Mouse (Mus musculus) limb, embryonic 11.5 days (tissue): ENCODE measurements around the gene Wdfy4. TPM values are rescaled to one million over a fixed set of nuclear protein-coding genes. Genes with fewer than 3 reads are reported as not detected.

Experiments
- ATAC-seq: fragments of 200-750 bp; cut with Nextera tagmentation; 2 replicates; pipeline ENCODE4 v1.8.0; 2017; ENCODE audit warnings: low read depth; ENCODE audit not compliant: insufficient number of reproducible peaks, low FRiP score, low TSS enrichment
- DNase-seq: peaks from one replicate; pipeline ENCODE4 v3.0.0-alpha.2; 2015; ENCODE audit warnings: low spot score
- H3K27ac ChIP-seq: fragments of 300-500 bp; sonication (generic); replicated peaks from 2 replicates; pipeline ENCODE4 v1.5.1; 2014; ENCODE audit warnings: low read depth, mild to moderate bottlenecking, low read length
- H3K27me3 ChIP-seq: fragments of 300-500 bp; sonication (generic); 2 replicates; pipeline ENCODE4 v1.6.1; 2014; ENCODE audit warnings: mild to moderate bottlenecking, low read length, mixed read lengths; ENCODE audit not compliant: control insufficient read depth, insufficient read depth
- H3K36me3 ChIP-seq: fragments of 300-500 bp; sonication (generic); 2 replicates; pipeline ENCODE4 v1.6.1; 2014; ENCODE audit warnings: mild to moderate bottlenecking, low read length, moderate library complexity, mixed read lengths; ENCODE audit not compliant: control insufficient read depth, insufficient read depth
- H3K4me1 ChIP-seq: fragments of 300-500 bp; sonication (generic); 2 replicates; pipeline ENCODE4 v1.6.1; 2014; ENCODE audit warnings: low read length, mixed read lengths; ENCODE audit not compliant: control insufficient read depth, insufficient read depth
- H3K4me2 ChIP-seq: fragments of 300-500 bp; sonication (generic); 2 replicates; pipeline ENCODE4 v1.6.1; 2014; ENCODE audit warnings: low read depth, mild to moderate bottlenecking, moderate library complexity; ENCODE audit not compliant: severe bottlenecking
- H3K4me3 ChIP-seq: fragments of 300-500 bp; sonication (generic); 2 replicates; pipeline ENCODE4 v1.5.1; 2014; ENCODE audit warnings: low read depth, low read length
- H3K9ac ChIP-seq: fragments of 300-500 bp; sonication (generic); 2 replicates; pipeline ENCODE4 v1.6.1; 2014; ENCODE audit warnings: mild to moderate bottlenecking, low read length
- H3K9me3 ChIP-seq: fragments of 300-500 bp; sonication (generic); 2 replicates; pipeline ENCODE4 v1.6.1; 2016; ENCODE audit warnings: low read length; ENCODE audit not compliant: control insufficient read depth
- WGBS: fragments of 180-500 bp; shearing (Covaris S2); extraction: QIAGEN DNeasy Blood & Tissue Kit; methylation state at CpG from one replicate; pipeline ENCODE4 v1.1.7; 2014; 5-methylcytosine and 5-hydroxymethylcytosine counted together
- polyA plus RNA-seq: library from polyadenylated mRNA; unstranded; fragments of >200 nt; fragmentation: Nextera tagmentation; extraction: Ambion mirVana; gene quantifications from 2 replicates; pipeline ENCODE4 v1.2.1, GENCODE M21; 2014

Gene Wdfy4
- polyA plus RNA-seq, 1 experiment from 2014 or later: 0.24 TPM

DNA sequence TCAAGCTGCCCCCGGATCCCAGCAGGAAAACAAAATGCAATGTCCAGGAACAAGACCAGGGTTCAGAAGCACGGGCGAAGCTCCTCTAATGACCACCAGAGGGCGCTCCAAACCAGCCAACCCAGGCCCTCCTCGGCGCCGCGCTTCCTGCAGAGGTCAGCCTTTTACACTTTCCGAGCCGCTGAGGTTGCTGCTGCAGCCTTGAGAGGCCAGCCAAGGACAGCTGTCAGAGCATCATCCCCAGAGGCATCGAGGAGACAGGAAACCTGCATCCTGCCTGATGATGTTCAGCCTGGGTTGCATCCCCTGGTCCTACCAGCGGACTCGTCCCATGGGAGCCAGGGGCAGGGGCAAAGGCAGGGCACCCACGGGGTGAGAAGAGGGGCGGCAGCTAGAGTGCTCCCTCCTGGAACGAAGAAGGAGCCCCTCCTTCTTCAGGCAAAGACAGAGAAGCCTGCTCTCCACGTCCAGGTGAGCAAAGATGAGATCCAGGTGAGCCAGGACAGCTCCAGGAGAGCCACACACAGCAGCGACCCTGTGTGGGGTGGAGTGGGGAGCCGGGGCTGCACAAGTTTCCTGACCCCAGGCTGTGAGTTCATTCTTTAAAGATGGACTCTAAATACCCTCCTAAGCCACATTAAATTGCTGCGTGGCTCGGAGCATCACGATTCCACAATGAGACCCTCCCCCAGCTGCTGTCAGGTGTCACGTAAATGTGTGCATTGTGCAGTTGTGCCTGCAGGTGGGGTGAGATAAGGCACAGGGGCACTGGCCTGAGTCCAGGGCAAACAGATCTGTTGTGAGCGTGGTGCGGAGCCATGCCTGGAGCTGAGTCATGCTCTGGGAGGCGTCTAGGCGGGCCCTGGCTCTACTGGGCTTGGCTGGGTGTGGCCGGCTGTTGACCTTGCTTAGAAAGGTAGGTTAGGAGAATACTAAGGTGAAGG lies 28.8 kb upstream of the Wdfy4 start, which contains the start of gene Arhgap22:
Gene Arhgap22 (plus strand): TSS at position 204 of the 944 bp plus-strand sequence.
- H3K9ac ChIP-seq: no peak within 1 kb of the TSS

DNA sequence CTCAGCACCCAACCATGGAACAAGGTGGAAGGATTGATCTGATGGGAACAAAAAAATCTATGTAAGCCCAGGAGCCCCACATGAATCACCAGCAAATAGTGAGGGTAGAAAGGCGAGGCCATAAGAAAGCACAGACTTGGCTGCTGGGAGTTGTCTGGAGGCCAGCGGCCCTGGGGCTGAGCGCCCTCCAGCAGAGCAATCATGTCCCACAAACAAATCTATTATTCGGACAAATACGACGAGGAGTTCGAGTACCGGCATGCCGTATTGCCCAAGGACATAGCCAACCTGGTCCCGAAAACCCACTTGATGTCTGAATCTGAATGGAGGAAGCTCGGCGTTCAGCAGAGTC lies 27.6 kb upstream of the Wdfy4 start:
- DNase-seq (no peak), ATAC-seq (no peak)
- H3K27ac ChIP-seq: no peak overlapping the region
- WGBS: 81% methylated on average over 12 of the region's 12 CpGs
- H3K27me3 ChIP-seq: no peaks in the 10 kb centered on the region
- H3K36me3 ChIP-seq: no peaks in the 10 kb centered on the region
- H3K9me3 ChIP-seq: no peaks in the 10 kb centered on the region
- no peak overlapping the region for H3K4me3 ChIP-seq
- H3K4me1 ChIP-seq: 0 out of 2 replicates have a peak, but pooled peaks cover 2% of the 10 kb centered on the region
- H3K9ac ChIP-seq: no peak overlapping the region
- no peak overlapping the region for H3K4me2 ChIP-seq

More for the DNA sequence above, 28.8 kb upstream of the Wdfy4 start, which contains the start of gene Arhgap22:
- WGBS: 21% methylated on average over 28 of the region's 28 CpGs
- no peaks in the 10 kb centered on the region for H3K9me3 ChIP-seq
- no peak within 1 kb of the TSS for H3K4me3 ChIP-seq
- H3K36me3 ChIP-seq: no peaks in the 10 kb centered on the region
- ATAC-seq (peak; percentile 65), DNase-seq (peak; percentile 91)
- H3K27me3 ChIP-seq: no peaks in the 10 kb centered on the region
- H3K27ac ChIP-seq: no peak within 1 kb of the TSS
- peaks cover 2% of the 10 kb centered on the region; the same call in 1 of the 2 replicates for H3K4me1 ChIP-seq
- no peak within 1 kb of the TSS for H3K4me2 ChIP-seq

DNA sequence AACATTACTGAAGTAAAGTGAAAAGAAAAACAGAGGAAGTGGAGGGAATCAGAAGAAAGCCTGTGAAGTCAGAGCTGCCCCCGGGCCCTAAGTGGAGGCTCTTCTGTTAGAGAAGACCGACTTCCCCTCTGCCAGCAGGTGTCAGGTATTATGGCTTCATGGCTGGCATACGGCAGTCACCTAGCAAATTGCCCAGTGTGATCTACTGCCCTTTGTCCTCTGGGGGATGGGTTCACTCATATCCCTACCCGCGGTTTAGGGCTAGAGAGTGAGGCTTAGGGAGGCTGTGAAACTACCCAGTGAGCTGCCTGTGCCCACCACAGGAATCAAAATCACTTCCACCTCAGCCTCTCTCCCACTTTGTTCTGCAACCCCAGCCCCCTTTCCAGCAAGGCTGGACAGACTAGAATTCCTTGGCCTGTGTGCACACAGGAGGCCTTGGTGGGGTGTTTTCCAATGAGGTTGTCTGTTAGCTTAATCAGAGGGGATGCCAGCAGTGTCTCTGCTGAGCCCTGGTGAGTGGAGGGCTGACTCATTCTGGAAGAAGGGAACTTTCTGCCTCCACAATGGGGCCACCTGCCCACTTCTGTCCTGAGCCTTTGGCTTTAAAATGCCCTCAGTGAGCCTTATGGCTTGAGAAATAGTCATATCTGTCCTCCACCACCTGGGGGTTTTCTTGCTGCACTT lies 27.1 kb upstream of the Wdfy4 start:
- DNase-seq: no peak
- Histone ChIP-seq H3K4me2 (no peak overlapping the region), H3K4me1 (0 out of 2 replicates have a peak, but pooled peaks cover 2% of the 10 kb centered on the region), H3K36me3 (no peaks in the 10 kb centered on the region), H3K27me3 (no peaks in the 10 kb centered on the region), H3K9me3 (no peaks in the 10 kb centered on the region), H3K27ac (no peak overlapping the region), H3K9ac (no peak overlapping the region), H3K4me3 (no peak overlapping the region)
- no peak for ATAC-seq
- WGBS: 57% methylated on average over 5 of the region's 5 CpGs

- 0 out of 2 replicates have a peak, but pooled peaks cover 2% of the 10 kb centered on the region for H3K4me1 ChIP-seq
- H3K27ac ChIP-seq: no peak overlapping the region
- H3K4me2 ChIP-seq: no peak overlapping the region
- no peak for ATAC-seq
- H3K36me3 ChIP-seq: no peaks in the 10 kb centered on the region
- H3K9ac ChIP-seq: no peak overlapping the region
- DNase-seq: no peak
- no peaks in the 10 kb centered on the region for H3K27me3 ChIP-seq
- no peak overlapping the region for H3K4me3 ChIP-seq
- H3K9me3 ChIP-seq: no peaks in the 10 kb centered on the region
- 82% methylated on average over 8 of the region's 8 CpGs for WGBS
These were observed 25.5 kb upstream of the Wdfy4 start for GRCm38 (mm10) chr14:33210806-33211205.

DNA sequence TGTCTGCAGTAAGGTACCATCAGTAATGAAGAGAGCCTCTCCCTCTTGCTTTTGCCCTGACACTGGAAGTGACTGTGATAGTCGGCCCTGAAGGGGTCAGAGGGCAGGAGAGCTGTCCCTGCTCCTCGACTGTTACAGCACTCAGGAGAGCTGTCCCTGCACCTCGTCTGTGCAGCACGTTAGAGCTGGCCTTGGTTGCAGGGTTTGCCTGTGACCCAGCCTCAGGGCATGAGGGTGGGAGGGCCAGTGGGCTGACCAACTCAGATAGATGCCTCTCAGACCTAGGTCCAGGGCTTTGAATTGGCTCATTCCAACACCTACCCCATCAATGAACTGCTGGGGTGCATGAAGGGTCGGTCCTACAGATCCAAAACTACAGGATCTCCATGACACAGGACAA lies 23.0 kb upstream of the Wdfy4 start:
- H3K4me1 ChIP-seq: no peaks in the 10 kb centered on the region
- H3K27ac ChIP-seq: no peak overlapping the region
- WGBS: 32% methylated on average over 5 of the region's 5 CpGs
- no peak for DNase-seq
- no peaks in the 10 kb centered on the region for H3K9me3 ChIP-seq
- no peak overlapping the region for H3K4me3 ChIP-seq
- H3K27me3 ChIP-seq: no peaks in the 10 kb centered on the region
- H3K9ac ChIP-seq: no peak overlapping the region
- no peaks in the 10 kb centered on the region for H3K36me3 ChIP-seq
- no peak for ATAC-seq
- no peak overlapping the region for H3K4me2 ChIP-seq

GRCm38 (mm10) chr14:33207011-33207410 lies 21.7 kb upstream of the Wdfy4 start:
- 14% methylated on average over 2 of the region's 2 CpGs for WGBS

DNA sequence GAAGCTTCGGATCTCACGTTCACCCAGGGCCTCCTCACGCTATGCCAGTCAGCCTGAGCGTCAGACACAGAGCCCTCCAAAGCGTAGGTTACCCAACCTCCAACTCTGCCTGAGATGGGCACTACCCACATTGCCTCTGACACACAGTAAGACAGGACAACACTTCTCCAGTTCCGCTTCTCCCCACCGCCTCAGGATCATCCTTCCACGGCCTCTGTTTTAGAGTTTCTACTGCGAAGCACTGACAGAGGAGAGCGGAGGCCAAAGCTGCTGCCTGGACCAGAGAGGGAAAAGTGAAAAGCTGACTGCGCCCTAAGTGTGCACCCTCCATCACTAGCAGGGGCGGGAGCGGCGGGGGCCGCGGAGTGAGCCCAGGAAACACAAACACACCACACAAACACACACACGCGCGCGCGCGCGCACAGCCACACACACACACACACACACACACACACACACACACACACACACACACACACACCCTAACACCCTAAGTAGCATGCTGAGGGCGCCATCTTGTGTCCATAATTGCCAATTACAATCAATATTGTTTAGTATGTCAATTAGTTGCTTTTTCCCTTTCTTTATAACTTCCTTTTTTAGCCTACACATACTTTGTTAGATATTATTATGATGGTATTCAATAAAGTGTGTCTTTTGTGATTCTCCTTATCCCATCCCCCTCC lies 20.1 kb upstream of the Wdfy4 start:
- no peak for ATAC-seq
- Histone ChIP-seq H3K9me3 (no peaks in the 10 kb centered on the region), H3K4me1 (no peaks in the 10 kb centered on the region), H3K27ac (no peak overlapping the region), H3K4me3 (peak overlapping the region; percentile 12; the same call in 1 of the 2 replicates), H3K36me3 (no peaks in the 10 kb centered on the region), H3K27me3 (no peaks in the 10 kb centered on the region), H3K4me2 (peak overlapping the region; percentile 25), H3K9ac (no peak overlapping the region)
- 41% methylated on average over 24 of the region's 24 CpGs for WGBS
- no peak for DNase-seq

More at GRCm38 (mm10) chr14:33207011-33207410, 21.7 kb upstream of the Wdfy4 start:
- no peaks in the 10 kb centered on the region for H3K9me3 ChIP-seq
- no peak overlapping the region for H3K27ac ChIP-seq
- no peak overlapping the region for H3K4me2 ChIP-seq
- DNase-seq (peak; percentile 38), ATAC-seq (no peak)
- H3K4me1 ChIP-seq: no peaks in the 10 kb centered on the region
- H3K36me3 ChIP-seq: no peaks in the 10 kb centered on the region
- no peak overlapping the region for H3K4me3 ChIP-seq
- H3K9ac ChIP-seq: no peak overlapping the region
- H3K27me3 ChIP-seq: no peaks in the 10 kb centered on the region

- WGBS: 89% methylated on average over 14 of the region's 14 CpGs
- ATAC-seq: no peak
These were observed 18.5 kb upstream of the Wdfy4 start for GRCm38 (mm10) chr14:33203777-33204176.

More at GRCm38 (mm10) chr14:33203777-33204176, 18.5 kb upstream of the Wdfy4 start:
- no peaks in the 10 kb centered on the region for H3K4me1 ChIP-seq
- H3K9ac ChIP-seq: no peak overlapping the region
- no peak overlapping the region for H3K4me3 ChIP-seq
- no peaks in the 10 kb centered on the region for H3K36me3 ChIP-seq
- DNase-seq: no peak
- H3K9me3 ChIP-seq: no peaks in the 10 kb centered on the region
- no peak overlapping the region for H3K4me2 ChIP-seq
- H3K27ac ChIP-seq: no peak overlapping the region
- H3K27me3 ChIP-seq: no peaks in the 10 kb centered on the region
